Mouse (Mus musculus) adrenal gland, adult 18-20 months (tissue): ENCODE measurements at regions not wholly inside any gene's neighbourhood (a gene's known extent, or its start where the extent isn't known, plus 50 kb on each side); places are given as distances from the start of the nearest gene placed in this dataset.
"Not testable (repeated sequence)": the region's sequence is repeated elsewhere in the genome, so short reads cannot be mapped to it uniquely, and the experiment has no call there.

Experiments
- DNase-seq, 2 experiments: peaks; one replicate each; pipeline ENCODE4 v3.0.0; 2021 to 2022; ENCODE audit warnings: low spot score in 2 of 2

DNA sequence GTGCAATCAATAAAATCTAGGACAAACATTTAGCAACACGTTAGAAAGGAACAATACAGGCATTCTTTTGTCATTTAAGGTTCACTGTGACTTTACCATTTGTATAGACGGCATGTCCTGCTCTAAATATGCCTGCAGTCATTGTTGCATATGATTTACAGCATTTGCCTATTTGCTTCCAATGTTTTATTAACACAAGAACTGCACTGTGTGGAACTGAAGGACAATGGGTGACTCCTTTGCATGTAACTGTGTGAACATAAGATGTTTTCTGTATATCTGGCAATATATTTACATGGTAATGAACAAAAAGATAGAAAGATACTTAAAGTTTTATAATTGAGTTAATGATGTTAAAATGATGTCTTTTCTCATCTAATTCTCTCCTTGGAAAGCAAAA lies 57.1 kb downstream of the Pou4f1 start:
- no peak for DNase-seq

DNA sequence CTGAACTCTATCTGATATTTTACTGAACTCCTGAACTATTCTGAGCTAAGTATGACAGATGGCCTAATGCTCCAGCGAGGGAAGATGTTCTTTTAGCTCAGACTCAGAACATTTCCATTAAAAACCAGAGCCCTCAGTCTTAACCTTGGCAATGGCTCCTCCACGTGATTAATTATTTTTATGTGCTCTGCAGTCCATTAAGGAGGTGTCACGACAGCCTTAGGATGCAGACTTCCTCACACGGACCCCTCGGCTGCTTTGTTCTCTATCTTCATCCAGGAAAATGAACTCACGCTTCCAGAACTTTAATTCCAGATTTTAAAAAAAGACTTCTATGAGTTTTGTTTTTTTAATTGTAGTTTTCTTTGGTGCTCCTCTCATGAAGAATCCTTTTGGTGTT lies 57.5 kb downstream of the Pou4f1 start:
- DNase-seq: no peak

DNA sequence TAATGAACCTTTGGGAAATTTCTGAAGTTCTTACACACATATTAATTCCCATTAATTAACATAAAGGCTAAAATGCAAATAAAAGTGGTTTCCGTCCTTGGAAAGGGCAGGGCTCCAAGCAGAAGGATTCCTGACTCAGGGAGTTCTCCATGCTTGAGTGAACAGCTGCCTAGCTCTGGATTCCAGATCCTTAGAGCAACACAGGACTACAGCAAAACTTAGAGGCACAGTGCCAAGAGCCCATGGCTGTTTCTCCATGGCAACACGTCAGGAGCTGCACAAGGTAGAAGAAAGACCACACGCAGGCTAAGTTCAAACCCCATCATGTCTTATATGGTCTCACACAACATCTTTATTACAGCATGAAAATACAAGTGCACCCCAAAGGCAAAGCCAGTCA lies 61.7 kb downstream of the Pou4f1 start:
- DNase-seq: no peak

DNA sequence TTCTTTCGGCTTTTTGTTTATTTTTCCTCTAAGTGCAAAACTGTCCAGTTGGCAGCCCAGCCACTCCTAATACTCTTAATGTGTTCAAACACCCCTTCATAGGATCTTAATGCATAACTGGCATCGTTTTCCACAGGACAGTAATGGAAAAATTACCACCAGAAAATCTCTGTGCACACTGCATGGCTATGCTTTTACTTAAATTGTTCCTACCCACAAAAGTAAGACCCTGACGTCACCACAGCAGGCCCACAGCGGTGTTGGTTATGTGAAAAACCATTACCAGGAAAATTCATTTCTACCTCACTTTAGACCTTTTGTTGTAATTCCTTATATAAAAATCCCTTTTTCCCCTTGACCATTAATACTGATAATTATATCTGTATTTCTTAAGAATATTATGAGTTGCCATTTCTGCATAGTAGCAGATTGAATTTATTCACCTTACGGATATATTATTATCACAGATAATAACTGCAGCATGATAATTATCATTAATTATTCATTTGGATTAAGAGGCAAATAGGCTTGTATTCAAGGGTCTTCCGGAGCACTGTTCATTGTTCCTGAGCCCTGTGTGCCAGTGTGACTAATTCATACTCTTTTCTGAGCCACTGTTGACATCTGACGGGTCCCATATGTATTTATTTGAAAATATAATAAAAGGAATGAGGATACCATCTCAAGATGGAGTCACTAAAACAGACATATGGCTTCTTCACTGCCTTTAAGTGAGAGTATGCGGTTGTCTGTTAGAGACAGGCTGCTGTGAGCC lies 78.3 kb downstream of the Pou4f1 start:
- no peak for DNase-seq

DNA sequence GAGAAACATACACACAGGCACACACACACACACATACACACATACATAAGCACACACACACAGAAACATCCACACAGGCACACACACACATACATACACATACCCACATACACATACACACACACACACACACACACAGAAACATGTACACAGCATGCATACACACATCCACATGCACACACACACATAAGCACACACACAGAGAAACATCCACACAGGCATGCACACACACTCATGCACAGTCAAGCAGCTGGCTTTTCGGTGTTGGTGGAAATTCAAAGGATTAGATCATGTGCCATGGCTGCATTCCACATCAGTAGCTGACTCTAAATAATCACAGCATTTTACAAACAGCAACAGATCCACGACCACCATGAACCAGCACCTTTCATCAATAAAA lies 78.9 kb downstream of the Pou4f1 start:
- DNase-seq: no peak

DNA sequence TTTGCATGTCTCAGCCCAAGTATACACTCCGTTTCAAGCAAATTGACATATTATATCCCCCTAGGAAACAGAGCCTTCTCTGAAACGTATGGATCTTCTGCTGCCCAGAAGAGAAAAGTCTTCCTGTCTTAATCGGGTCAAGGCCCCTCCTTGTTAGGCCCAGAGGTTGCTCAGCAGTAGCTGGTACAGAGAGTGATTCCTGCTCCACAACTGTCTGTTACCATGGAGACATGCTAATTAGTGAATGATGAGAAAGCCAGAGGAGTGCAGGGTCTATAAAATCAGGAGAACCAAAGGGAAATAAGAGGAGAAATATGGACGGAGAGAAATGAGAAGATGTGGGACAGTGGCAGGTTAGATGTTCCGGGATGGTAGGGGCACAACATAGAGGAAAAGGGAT lies 86.8 kb downstream of the Pou4f1 start:
- no peak for DNase-seq

DNA sequence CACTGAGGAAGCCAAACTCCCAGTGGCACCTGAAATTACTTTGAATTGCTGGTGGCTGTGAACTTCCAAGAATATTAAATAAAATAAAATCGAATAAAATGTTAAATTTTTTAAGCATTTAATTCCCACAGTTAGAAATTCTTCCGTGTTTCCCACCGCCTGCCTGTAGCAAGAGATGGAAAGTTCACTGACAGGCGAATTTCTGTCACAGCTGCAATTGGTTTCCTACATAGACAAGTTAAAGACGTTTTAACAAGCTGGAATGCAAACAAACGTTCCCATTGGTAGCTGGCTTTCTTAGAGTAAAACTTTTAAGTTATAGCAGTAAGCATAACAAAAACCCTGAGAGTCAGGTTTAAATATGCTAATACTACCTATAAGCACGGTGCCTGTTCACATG lies 95.0 kb downstream of the Pou4f1 start:
- no peak for DNase-seq

DNA sequence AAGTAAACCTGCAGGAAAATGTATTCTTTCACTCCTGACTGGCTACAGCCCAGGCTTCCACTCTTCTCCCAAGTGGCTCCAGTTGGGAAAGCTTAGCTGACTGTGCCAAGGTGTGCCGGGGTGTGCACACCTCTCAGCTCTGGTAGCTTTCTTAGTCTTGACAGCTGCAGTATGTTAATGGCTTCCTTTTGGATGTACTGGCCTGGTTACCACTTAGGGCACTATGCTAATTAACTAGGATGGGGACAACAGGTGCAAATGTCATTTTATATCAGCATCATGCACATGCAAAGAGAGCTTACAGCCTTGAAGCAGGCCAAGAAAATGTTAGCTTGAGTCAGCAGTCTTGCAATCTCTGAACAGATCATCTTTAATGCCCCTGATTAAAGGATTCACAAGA lies 111.2 kb downstream of the Pou4f1 start:
- DNase-seq: no peak

DNA sequence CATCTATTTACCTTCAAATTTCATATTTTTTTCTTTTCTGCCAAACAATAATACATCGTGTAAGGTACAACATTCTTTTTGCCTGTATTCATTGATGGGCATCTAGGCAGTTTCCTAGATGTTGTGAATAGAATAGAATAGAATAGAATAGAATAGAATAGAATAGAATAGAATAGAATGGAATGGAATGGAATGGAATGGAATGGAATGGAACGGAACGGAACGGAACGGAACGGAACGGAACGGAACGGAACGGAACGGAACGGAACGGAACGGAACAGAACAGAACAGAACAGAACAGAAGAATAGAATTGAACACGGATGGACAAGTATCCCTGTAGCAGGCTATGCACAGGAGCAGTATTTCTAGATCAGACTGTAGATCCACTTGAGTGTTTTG lies 131.0 kb downstream of the Pou4f1 start:
- DNase-seq: not testable (repeated sequence)

DNA sequence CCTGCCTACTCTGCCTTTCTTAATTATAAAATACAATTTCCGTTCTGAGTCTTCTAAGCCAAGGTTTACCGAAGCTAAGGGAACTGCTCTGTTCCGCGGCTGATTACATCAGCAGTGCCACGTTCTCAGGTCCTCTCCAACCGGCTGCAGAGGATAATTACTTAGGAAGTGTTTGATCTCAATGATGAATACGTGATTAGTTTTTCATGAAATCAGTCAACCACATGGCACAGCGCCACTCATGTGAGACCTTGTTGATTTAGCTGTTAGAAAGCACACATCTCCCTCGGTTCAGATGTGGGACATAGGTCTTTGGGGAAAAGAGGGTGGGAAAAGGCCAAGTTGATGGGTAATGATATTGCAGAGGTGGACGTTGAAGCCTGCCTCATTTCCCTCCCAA lies 141.7 kb downstream of the Pou4f1 start:
- no peak for DNase-seq

DNA sequence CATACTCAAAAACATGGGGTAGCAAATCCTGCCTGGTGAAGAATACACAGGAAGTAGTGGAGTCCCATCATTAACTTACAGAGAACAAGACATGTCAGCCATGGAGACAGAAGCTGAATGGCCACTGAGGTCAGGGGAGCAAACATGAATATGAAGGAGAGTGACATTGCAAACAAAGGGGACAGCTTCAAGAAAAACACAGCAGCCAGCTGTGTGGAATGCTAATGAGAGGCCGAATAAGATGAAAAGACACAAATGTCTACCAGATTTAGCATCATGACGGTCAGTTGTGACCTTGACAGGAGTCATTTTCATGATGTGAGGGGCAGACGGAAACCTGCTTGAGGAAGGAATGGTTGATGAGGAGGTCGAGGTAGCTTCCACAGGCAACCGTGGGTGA lies 167.7 kb downstream of the Pou4f1 start:
- DNase-seq: no peak

DNA sequence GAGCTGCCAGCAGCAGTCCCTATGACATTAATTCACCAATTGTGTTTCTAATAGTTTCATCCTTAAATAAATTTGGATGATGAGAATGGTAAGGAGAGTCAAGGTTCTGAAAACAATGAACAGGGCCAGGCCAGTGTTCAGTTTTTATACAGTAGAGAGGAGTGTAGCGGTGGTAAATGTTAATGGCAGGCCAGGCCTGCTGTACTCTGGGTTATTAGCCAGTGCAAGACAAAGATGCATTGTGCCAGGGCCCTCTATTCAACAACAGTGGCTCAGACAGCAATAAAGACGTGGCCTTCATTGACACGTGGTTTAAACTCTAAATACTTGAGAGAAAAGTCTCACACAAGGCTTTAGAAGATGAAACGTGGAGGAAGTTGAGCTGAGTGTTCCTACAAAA lies 169.5 kb downstream of the Pou4f1 start:
- no peak for DNase-seq

DNA sequence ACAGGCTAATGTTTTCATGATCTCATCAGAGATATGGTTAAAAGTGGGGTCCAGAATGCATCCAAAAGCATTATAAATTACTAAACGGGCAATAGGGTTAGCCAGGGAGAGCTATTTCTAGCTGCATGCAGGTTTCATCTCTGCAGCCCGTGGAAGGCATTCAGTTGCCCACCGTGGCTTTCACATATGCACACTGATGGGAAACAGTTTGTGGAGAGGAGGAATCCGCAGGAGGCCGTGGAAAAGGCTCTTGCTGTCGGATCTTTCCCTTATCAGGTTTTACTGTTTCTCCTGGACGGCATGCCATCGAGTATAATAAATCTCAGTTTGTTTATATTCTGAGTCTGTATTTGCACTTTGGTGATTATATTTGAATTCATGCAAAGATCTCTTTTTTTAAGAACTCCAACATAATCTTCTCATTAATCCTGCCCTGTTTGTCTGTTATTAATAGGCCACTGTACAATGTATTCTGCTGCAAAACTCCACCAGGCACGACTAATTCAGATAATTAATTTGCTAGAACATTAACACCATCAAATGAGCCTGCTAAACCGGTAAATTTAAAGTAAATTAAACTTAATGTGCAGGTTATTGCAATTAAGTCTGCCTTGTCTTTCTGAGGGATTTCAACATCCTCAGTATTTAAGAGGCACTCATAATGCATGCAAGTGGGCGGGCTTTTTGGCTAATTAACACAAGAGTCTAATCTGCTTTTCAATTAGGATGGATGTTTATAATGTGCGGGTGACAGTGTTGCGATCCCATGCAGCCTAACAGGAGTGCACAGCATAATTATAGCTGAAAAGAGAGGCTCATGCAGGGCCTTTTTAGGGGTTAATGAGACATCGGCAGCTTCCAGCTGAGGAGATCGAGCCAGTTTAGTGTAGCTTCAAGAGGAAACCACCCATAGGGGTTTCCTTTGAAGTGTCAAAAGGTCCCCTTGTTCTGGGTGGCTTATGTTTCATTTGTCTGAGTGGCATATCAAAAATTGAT lies 170.2 kb downstream of the Pou4f1 start:
- DNase-seq: no peak

DNA sequence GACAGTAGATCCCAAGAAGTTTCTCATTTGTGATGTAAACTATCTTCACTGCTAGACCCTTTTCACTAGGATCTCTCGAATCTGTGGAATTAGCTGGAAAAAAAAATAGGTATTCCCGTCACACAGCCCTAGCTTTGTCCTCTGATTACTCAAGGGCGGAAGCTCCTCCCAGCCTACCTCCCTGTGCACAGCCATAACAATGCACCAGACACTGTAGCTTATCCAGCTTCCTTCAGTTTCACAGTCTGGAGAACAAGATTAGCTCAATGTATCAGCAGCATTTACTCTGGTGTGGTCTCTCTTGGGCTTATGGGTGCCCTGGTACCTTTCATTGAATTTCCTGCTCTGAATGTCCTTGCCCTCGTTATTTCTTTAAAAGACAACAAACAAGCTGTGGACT lies 174.0 kb downstream of the Pou4f1 start:
- DNase-seq: no peak

DNA sequence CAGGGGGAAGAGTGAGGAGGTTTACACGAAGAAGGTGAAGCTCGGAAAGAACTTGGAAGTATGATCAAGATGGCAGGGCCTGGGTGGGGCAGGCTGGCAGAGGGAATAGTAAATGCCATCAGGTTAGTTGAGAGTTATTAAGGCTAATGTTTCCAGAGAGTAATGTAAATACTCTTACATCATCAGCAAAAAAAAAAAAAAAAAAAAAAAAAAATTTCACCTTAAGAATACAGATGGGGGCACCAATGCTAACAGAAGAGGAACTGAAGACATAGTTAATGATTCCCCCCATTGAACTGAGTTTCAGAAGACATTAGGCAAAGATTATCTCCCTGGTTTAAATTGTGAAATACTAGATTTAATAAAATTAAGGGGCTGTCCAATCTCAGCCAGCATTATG lies 174.7 kb downstream of the Pou4f1 start:
- DNase-seq: no peak

DNA sequence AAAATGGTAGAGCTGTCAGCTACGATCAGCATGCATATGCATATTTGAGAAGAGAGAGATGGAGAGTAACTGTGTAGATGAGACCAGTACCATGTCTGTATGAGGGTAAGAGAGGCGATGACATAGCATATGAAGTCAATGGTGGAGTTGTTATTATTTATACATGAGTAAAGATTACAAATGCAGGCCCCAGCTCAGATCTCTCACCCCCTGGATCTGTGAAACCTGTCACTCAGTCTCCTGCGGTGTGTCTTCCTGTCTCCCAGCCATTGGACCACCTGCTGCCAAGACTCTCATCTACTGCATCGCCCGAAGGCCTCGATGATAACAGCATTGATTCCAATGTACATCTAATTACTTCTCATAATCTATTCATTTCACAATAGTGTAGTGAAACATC lies 187.4 kb downstream of the Pou4f1 start:
- no peak for DNase-seq

DNA sequence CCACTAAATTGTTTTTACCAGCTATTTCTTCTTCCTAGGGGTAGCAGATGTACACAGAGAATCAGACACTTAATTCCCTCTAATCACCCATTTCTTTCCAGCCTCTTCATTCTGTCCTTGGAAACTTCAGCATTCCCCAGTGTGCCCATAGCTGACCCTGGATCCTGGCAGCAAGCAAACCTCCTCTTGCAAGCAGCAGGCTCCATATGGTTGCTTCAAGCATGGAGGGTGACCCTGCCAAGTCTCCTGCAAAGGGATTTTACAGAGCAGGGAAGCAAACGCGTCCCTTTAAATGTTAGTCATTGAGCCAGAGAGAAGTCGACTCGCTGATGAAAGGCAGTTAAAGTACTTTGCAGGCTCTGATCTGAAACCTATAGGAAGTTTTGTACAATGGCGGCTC lies 187.9 kb downstream of the Pou4f1 start:
- no peak for DNase-seq

DNA sequence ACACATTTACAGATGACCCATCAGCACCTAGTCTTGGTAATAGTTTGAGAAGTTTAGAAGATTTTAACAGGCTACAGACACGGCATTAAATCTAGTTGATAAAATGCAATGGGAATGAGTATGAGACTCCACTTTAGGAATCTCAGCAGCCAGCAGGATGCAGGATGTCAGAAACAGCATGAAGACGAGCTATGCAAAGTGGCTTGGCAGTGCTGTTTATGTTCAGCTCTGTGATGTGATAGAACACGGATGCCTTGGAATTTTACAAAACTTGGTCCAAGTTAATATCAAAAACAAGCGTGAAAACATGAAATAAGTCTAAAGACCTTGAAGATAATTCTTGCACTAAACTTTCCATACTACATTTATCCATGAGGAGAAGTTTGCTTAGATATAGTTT lies 193.0 kb downstream of the Pou4f1 start:
- DNase-seq: no peak

DNA sequence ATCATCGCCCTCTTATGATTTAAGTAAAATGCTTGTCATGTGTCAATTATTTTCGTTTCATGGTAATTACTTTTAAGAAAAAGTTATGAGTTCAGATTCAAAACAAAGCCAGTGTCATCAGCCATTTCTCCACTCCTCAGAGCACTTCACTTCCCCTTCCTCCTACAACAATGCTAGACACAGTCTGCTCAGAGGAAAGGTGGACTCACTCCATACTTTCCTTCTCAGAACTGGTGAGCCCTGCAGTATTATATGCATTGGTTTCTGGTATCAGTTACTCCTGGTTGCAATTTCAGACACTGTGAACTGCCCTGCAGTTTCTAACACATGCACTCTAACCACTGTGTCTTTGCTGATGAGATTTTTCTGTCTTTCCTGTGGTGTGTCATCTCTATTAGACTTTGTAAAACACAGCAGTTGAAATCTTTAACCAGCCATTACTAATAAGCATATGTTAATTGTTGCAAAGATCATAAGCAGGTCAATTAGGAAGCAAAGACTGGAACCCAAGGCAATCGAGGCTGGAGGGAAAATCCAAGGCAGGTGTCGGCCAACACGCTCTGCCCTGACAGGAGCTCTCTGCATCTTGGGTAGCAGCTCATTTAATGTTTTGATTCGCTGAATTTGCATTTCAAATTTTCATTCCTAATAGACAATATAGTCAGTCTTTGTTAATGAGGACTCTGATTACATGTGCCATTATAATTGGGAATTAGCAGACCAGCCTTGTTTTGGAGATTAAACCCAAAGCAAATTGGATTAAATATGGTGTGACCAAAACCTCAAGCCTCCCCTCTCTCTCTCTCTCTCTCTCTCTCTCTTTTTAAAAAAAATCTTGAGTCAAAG lies 202.7 kb downstream of the Pou4f1 start:
- DNase-seq: no peak

DNA sequence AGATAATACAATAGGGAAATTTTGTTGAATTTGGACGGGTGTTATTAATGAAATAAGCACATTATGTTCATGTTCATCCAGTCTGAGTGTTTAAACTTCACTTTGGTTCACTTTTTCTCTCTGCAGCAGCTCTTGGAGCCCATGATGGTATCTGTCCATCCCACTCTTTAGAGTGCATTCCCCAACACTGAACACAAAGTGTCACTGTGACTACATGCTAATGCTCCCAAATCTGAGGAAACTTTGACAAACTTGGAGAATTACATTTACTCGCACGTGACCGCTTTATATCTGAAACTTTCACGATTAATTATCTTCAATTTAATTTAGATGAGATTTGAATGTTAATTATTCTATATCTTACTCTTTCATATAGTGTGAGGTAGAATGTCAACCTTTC lies 250.8 kb downstream of the Pou4f1 start:
- no peak for DNase-seq

DNA sequence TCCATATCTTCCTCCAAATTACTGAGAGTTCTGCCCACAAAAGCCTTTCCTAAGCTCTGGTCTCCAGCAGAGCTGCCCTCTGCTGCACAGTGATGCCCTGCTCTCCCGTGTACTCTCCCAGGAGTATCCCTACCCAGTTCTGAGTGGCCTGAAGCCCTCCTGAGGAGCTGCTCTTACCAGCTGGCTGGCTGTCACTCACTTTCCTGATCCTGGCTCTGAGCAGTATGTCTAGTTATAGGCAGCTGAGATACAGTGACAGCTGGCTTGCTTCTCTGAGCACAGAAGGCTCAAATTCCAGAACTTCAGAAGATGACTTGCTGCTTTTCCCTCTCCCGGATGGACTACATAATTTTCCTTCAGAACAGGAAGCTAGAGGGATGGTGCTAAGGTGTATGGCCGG lies 257.1 kb downstream of the Pou4f1 start:
- no peak for DNase-seq

DNA sequence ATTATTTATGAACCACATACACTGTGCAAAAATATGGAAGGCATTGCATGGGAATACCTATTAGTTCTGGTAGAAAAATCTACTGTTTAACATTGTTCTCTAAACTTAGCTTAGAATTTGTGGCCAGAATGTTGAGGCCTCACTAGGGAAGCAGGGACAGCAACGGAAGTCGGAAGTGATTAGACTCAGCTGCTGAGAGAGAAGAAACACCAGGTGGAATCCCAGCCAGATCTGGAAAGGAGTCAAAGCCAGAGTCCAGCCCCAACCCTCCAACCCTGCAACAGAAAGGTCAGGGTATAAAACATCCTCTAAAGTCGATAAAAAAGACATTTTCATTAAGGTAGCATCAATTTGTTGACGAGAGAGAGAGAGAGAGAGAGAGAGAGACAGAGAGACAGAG lies 258.9 kb downstream of the Pou4f1 start:
- DNase-seq: no peak
